Mouse (Mus musculus) liver, embryonic 12.5 days (tissue): Measurements from ENCODE around the gene Aldh9a1. TPM values are rescaled to one million over a fixed set of nuclear protein-coding genes. Genes with fewer than 3 reads are reported as not detected.
A peak's percentile ranks its signal among the peaks of the same experiment; 100 is the strongest.

ENCODE experiments used
- ATAC-seq: fragments of 200-750 bp; cut with Nextera tagmentation; 2 replicates; pipeline ENCODE4 v1.8.0; 2017; ENCODE audit warnings: moderate number of reproducible peaks, mild to moderate bottlenecking, moderate library complexity
- H3K27ac ChIP-seq: fragments of 300-500 bp; sonication (generic); 2 replicates; pipeline ENCODE4 v1.5.1; 2016; ENCODE audit warnings: mild to moderate bottlenecking
- H3K27me3 ChIP-seq: fragments of 300-500 bp; sonication (generic); replicated peaks from 2 replicates; pipeline ENCODE4 v1.6.1; 2016; ENCODE audit warnings: mild to moderate bottlenecking, moderate library complexity
- H3K36me3 ChIP-seq: fragments of 300-500 bp; sonication (generic); 2 replicates; pipeline ENCODE4 v1.6.1; 2016; ENCODE audit warnings: mild to moderate bottlenecking, moderate library complexity
- H3K4me1 ChIP-seq: fragments of 300-500 bp; sonication (generic); 2 replicates; pipeline ENCODE4 v1.6.1; 2016
- H3K4me2 ChIP-seq: fragments of 300-500 bp; sonication (generic); 2 replicates; pipeline ENCODE4 v1.6.1; 2016; ENCODE audit warnings: mild to moderate bottlenecking, moderate library complexity
- H3K4me3 ChIP-seq: fragments of 300-500 bp; sonication (generic); 2 replicates; pipeline ENCODE4 v1.5.1; 2016; ENCODE audit warnings: mild to moderate bottlenecking, moderate library complexity
- H3K9ac ChIP-seq: fragments of 300-500 bp; sonication (generic); 2 replicates; pipeline ENCODE4 v1.6.1; 2016; ENCODE audit warnings: mild to moderate bottlenecking, moderate library complexity
- H3K9me3 ChIP-seq: fragments of 300-500 bp; sonication (generic); replicated peaks from 2 replicates; pipeline ENCODE4 v1.6.1; 2016; ENCODE audit warnings: mild to moderate bottlenecking, moderate library complexity
- WGBS: fragments of 180-500 bp; shearing (Covaris S2); methylation state at CpG from one replicate; pipeline ENCODE4 v1.1.7; 2016; ENCODE audit not compliant: insufficient replicate concordance; 5-methylcytosine and 5-hydroxymethylcytosine counted together
- polyA plus RNA-seq: library from polyadenylated mRNA; unstranded; fragments of >200 nt; fragmentation: Nextera tagmentation; extraction: Ambion mirVana; gene quantifications from 2 replicates; pipeline ENCODE4 v1.2.1, GENCODE M21; 2016

Aldh9a1 gene
- polyA plus RNA-seq, 1 experiment from 2014 or later = 99.5 TPM

GRCm38 (mm10) chr1:167358731-167359130 is 8.9 kb downstream of the Aldh9a1 start:
- Histone ChIP-seq H3K4me2 (no peak overlapping the region), H3K4me3 (no peak overlapping the region), H3K36me3 (peaks cover 98% of the 10 kb centered on the region), H3K9me3 (no peaks in the 10 kb centered on the region), H3K27me3 (no peaks in the 10 kb centered on the region), H3K27ac (no peak overlapping the region), H3K9ac (no peak overlapping the region), H3K4me1 (peaks cover 9% of the 10 kb centered on the region)
- 84% methylated on average over 9 of the region's 9 CpGs for WGBS
- no peak for ATAC-seq

GRCm38 (mm10) chr1:167360268-167360667 is 10.5 kb downstream of the Aldh9a1 start:
- Histone ChIP-seq H3K9me3 (no peaks in the 10 kb centered on the region), H3K27ac (no peak overlapping the region), H3K27me3 (no peaks in the 10 kb centered on the region), H3K36me3 (peaks cover 98% of the 10 kb centered on the region), H3K9ac (no peak overlapping the region), H3K4me2 (no peak overlapping the region), H3K4me3 (no peak overlapping the region), H3K4me1 (no peaks in the 10 kb centered on the region)
- WGBS = 88% methylated on average over 4 of the region's 4 CpGs
- no peak for ATAC-seq

GRCm38 (mm10) chr1:167362819-167363218 is 13.0 kb downstream of the Aldh9a1 start:
- no peak overlapping the region for H3K27ac ChIP-seq
- no peaks in the 10 kb centered on the region for H3K27me3 ChIP-seq
- ATAC-seq = no peak
- no peak overlapping the region for H3K9ac ChIP-seq
- H3K4me2 ChIP-seq = no peak overlapping the region
- no peaks in the 10 kb centered on the region for H3K9me3 ChIP-seq
- H3K36me3 ChIP-seq = peaks cover 98% of the 10 kb centered on the region
- H3K4me1 ChIP-seq = peaks cover 20% of the 10 kb centered on the region
- 91% methylated on average over 4 of the region's 4 CpGs for WGBS
- H3K4me3 ChIP-seq = no peak overlapping the region

- H3K9me3 ChIP-seq = no peaks in the 10 kb centered on the region
- no peak overlapping the region for H3K27ac ChIP-seq
- no peaks in the 10 kb centered on the region for H3K27me3 ChIP-seq
- H3K4me3 ChIP-seq = no peak overlapping the region
- no peak overlapping the region for H3K4me2 ChIP-seq
- 86% methylated on average over 5 of the region's 5 CpGs for WGBS
- peaks cover 25% of the 10 kb centered on the region for H3K4me1 ChIP-seq
- no peak overlapping the region for H3K9ac ChIP-seq
- H3K36me3 ChIP-seq = peaks cover 98% of the 10 kb centered on the region
- ATAC-seq = no peak
These were observed 13.5 kb downstream of the Aldh9a1 start for GRCm38 (mm10) chr1:167363322-167363721.

- 91% methylated on average over 7 of the region's 7 CpGs for WGBS
- H3K4me3 ChIP-seq = no peak overlapping the region
- H3K9me3 ChIP-seq = no peaks in the 10 kb centered on the region
- no peak overlapping the region for H3K4me2 ChIP-seq
- peaks cover 50% of the 10 kb centered on the region for H3K4me1 ChIP-seq
- H3K36me3 ChIP-seq = peaks cover 99% of the 10 kb centered on the region
- peak overlapping the region; percentile 92 for H3K27ac ChIP-seq
- H3K9ac ChIP-seq = no peak overlapping the region
- ATAC-seq = no peak
- H3K27me3 ChIP-seq = no peaks in the 10 kb centered on the region
These were observed 16.0 kb downstream of the Aldh9a1 start for GRCm38 (mm10) chr1:167365808-167366207.

- H3K4me3 ChIP-seq = no peak overlapping the region
These were observed 16.8 kb downstream of the Aldh9a1 start for GRCm38 (mm10) chr1:167366621-167367020.

GRCm38 (mm10) chr1:167368018-167368417 is 18.2 kb downstream of the Aldh9a1 start:
- Histone ChIP-seq H3K4me3 (0 out of 2 replicates have a peak overlapping the region, but pooled peaks have one; percentile 0), H3K4me1 (peaks cover 64% of the 10 kb centered on the region), H3K27ac (peak overlapping the region; percentile 92), H3K9ac (peak overlapping the region; percentile 48), H3K4me2 (peak overlapping the region; percentile 43), H3K9me3 (no peaks in the 10 kb centered on the region), H3K27me3 (no peaks in the 10 kb centered on the region), H3K36me3 (peaks cover 99% of the 10 kb centered on the region)
- peak; percentile 79 for ATAC-seq
- WGBS = 47% methylated on average over 4 of the region's 4 CpGs

More at GRCm38 (mm10) chr1:167366621-167367020, 16.8 kb downstream of the Aldh9a1 start:
- Histone ChIP-seq H3K4me2 (no peak overlapping the region), H3K27me3 (no peaks in the 10 kb centered on the region), H3K4me1 (peaks cover 58% of the 10 kb centered on the region), H3K27ac (peak overlapping the region; percentile 92), H3K9ac (peak overlapping the region; percentile 48; the same call in 1 of the 2 replicates), H3K9me3 (no peaks in the 10 kb centered on the region), H3K36me3 (peaks cover 99% of the 10 kb centered on the region)
- 72% methylated on average over 6 of the region's 6 CpGs for WGBS
- ATAC-seq = no peak

GRCm38 (mm10) chr1:167368513-167368912 is 18.7 kb downstream of the Aldh9a1 start:
- H3K9me3 ChIP-seq = no peaks in the 10 kb centered on the region
- peaks cover 67% of the 10 kb centered on the region for H3K4me1 ChIP-seq
- H3K27ac ChIP-seq = peak overlapping the region; percentile 92
- ATAC-seq = peak; percentile 89
- peak overlapping the region; percentile 47 for H3K9ac ChIP-seq
- peaks cover 99% of the 10 kb centered on the region for H3K36me3 ChIP-seq
- no peaks in the 10 kb centered on the region for H3K27me3 ChIP-seq
- peak overlapping the region; percentile 43 for H3K4me2 ChIP-seq
- H3K4me3 ChIP-seq = 0 out of 2 replicates have a peak overlapping the region, but pooled peaks have one; percentile 0
- WGBS = 36% methylated on average over 7 of the region's 7 CpGs

- Histone ChIP-seq H3K4me1 (peaks cover 81% of the 10 kb centered on the region), H3K9me3 (no peaks in the 10 kb centered on the region), H3K36me3 (peaks cover 99% of the 10 kb centered on the region), H3K27me3 (no peaks in the 10 kb centered on the region), H3K4me2 (no peak overlapping the region), H3K9ac (peak overlapping the region; percentile 47), H3K4me3 (no peak overlapping the region), H3K27ac (peak overlapping the region; percentile 92)
- WGBS = 7% methylated on average over 7 of the region's 7 CpGs
- peak; percentile 41; the same call in 1 of the 2 replicates for ATAC-seq
These were observed 20.1 kb downstream of the Aldh9a1 start for GRCm38 (mm10) chr1:167369905-167370304.

- H3K4me3 ChIP-seq = no peak overlapping the region
- WGBS = 90% methylated on average over 7 of the region's 7 CpGs
- H3K36me3 ChIP-seq = peaks cover 99% of the 10 kb centered on the region
- peaks cover 86% of the 10 kb centered on the region for H3K4me1 ChIP-seq
- no peak for ATAC-seq
- no peaks in the 10 kb centered on the region for H3K27me3 ChIP-seq
- 0 out of 2 replicates have a peak overlapping the region, but pooled peaks have one; percentile 15 for H3K27ac ChIP-seq
- H3K9me3 ChIP-seq = no peaks in the 10 kb centered on the region
- no peak overlapping the region for H3K4me2 ChIP-seq
- H3K9ac ChIP-seq = no peak overlapping the region
These were observed 22.9 kb downstream of the Aldh9a1 start for GRCm38 (mm10) chr1:167372739-167373138.

GRCm38 (mm10) chr1:167374003-167374784 is 24.4 kb downstream of the Aldh9a1 start:
- WGBS = 29% methylated on average over 15 of the region's 15 CpGs
- ATAC-seq = peak; percentile 79
- Histone ChIP-seq H3K4me2 (peak overlapping the region; percentile 54), H3K9ac (peak overlapping the region; percentile 35; the same call in 1 of the 2 replicates), H3K36me3 (peaks cover 99% of the 10 kb centered on the region), H3K4me3 (peak overlapping the region; percentile 12; the same call in 1 of the 2 replicates), H3K9me3 (no peaks in the 10 kb centered on the region), H3K4me1 (peaks cover 86% of the 10 kb centered on the region), H3K27me3 (no peaks in the 10 kb centered on the region), H3K27ac (peak overlapping the region; percentile 80)

- 62% methylated on average over 2 of the region's 2 CpGs for WGBS
- Histone ChIP-seq H3K27ac (peak overlapping the region; percentile 80), H3K36me3 (peaks cover 100% of the 10 kb centered on the region), H3K9ac (peak overlapping the region; percentile 35), H3K4me3 (peak overlapping the region; percentile 12; the same call in 1 of the 2 replicates), H3K9me3 (no peaks in the 10 kb centered on the region), H3K4me2 (peak overlapping the region; percentile 54), H3K27me3 (no peaks in the 10 kb centered on the region), H3K4me1 (peaks cover 87% of the 10 kb centered on the region)
- ATAC-seq = no peak
These were observed 25.2 kb downstream of the Aldh9a1 start for GRCm38 (mm10) chr1:167374942-167375341.
